Mouse (Mus musculus) embryonic facial prominence, embryonic 11.5 days (tissue): ENCODE results near the gene Rab11fip3. TPM values are rescaled to one million over a fixed set of nuclear protein-coding genes. Genes with fewer than 3 reads are reported as not detected.

ENCODE experiments used
- ATAC-seq: fragments of 200-750 bp; cut with Nextera tagmentation; replicated peaks from 2 replicates; pipeline ENCODE4 v1.8.0; 2017; ENCODE audit warnings: low read depth; ENCODE audit not compliant: insufficient number of reproducible peaks, low FRiP score, low TSS enrichment
- DNase-seq: peaks from one replicate; pipeline ENCODE4 v3.0.0-alpha.2; 2015; ENCODE audit warnings: low spot score
- H3K27ac ChIP-seq: fragments of 300-500 bp; sonication (generic); replicated peaks from 2 replicates; pipeline ENCODE4 v1.5.1; 2014; ENCODE audit warnings: mild to moderate bottlenecking, low read depth, low read length, control low read depth
- H3K27me3 ChIP-seq: fragments of 300-500 bp; sonication (generic); 2 replicates; pipeline ENCODE4 v1.6.1; 2014; ENCODE audit warnings: mild to moderate bottlenecking, low read length, moderate library complexity, mixed read lengths; ENCODE audit not compliant: control insufficient read depth, insufficient read depth
- H3K36me3 ChIP-seq: fragments of 300-500 bp; sonication (generic); replicated peaks from 2 replicates; pipeline ENCODE4 v1.6.1; 2014; ENCODE audit warnings: low read depth, mild to moderate bottlenecking, low read length, moderate library complexity, mixed read lengths; ENCODE audit not compliant: control insufficient read depth, insufficient read depth
- H3K4me1 ChIP-seq: fragments of 300-500 bp; sonication (generic); 2 replicates; pipeline ENCODE4 v1.6.1; 2014; ENCODE audit warnings: low read length, mixed read lengths; ENCODE audit not compliant: control insufficient read depth, insufficient read depth
- H3K4me2 ChIP-seq: fragments of 300-500 bp; sonication (generic); 2 replicates; pipeline ENCODE4 v1.6.1; 2014; ENCODE audit warnings: low read depth, mild to moderate bottlenecking, control low read depth, low read length, moderate library complexity
- H3K4me3 ChIP-seq: fragments of 300-500 bp; sonication (generic); 2 replicates; pipeline ENCODE4 v1.5.1; 2014; ENCODE audit warnings: low read depth, low read length, control low read depth
- H3K9ac ChIP-seq: fragments of 300-500 bp; sonication (generic); replicated peaks from 2 replicates; pipeline ENCODE4 v1.6.1; 2014; ENCODE audit warnings: mild to moderate bottlenecking, control low read depth, low read length
- H3K9me3 ChIP-seq: fragments of 300-500 bp; sonication (generic); replicated peaks from 2 replicates; pipeline ENCODE4 v1.6.1; 2016; ENCODE audit warnings: mild to moderate bottlenecking, low read length, inconsistent platforms, mixed read lengths; ENCODE audit not compliant: control insufficient read depth
- WGBS: fragments of 180-500 bp; shearing (Covaris S2); extraction: QIAGEN DNeasy Blood & Tissue Kit; methylation state at CpG from one replicate; pipeline ENCODE4 v1.1.7; 2014; 5-methylcytosine and 5-hydroxymethylcytosine counted together
- polyA plus RNA-seq: library from polyadenylated mRNA; unstranded; fragments of >200 nt; fragmentation: Nextera tagmentation; extraction: Ambion mirVana; gene quantifications from 2 replicates; pipeline ENCODE4 v1.2.1, GENCODE M21; 2014

The Rab11fip3 gene
- polyA plus RNA-seq, 1 experiment from 2014 or later, result 12.9 TPM

- no peak for DNase-seq
- H3K9ac ChIP-seq, result no peak overlapping the region
- H3K4me1 ChIP-seq, result no peaks in the 10 kb centered on the region
- 92% methylated on average over 7 of the region's 7 CpGs for WGBS
- ATAC-seq, result no peak
- H3K36me3 ChIP-seq, result no peaks in the 10 kb centered on the region
- H3K27me3 ChIP-seq, result no peaks in the 10 kb centered on the region
- H3K9me3 ChIP-seq, result no peaks in the 10 kb centered on the region
- no peak overlapping the region for H3K4me3 ChIP-seq
- no peak overlapping the region for H3K27ac ChIP-seq
- no peak overlapping the region for H3K4me2 ChIP-seq
These were observed 29.1 kb upstream of the Rab11fip3 start for GRCm38 (mm10) chr17:26098461-26098860.

- WGBS, result 4% methylated on average over 47 of the region's 47 CpGs
- no peaks in the 10 kb centered on the region for H3K4me1 ChIP-seq
- ATAC-seq (peak; percentile 53), DNase-seq (peak; percentile 77)
- peak within 1 kb of the TSS; percentile 22; the same call in 1 of the 2 replicates for H3K27ac ChIP-seq
- H3K36me3 ChIP-seq, result no peaks in the 10 kb centered on the region
- peak within 1 kb of the TSS; percentile 48 for H3K4me3 ChIP-seq
- H3K27me3 ChIP-seq, result no peaks in the 10 kb centered on the region
- H3K9ac ChIP-seq, result peak within 1 kb of the TSS; percentile 80
- H3K9me3 ChIP-seq, result no peaks in the 10 kb centered on the region
- H3K4me2 ChIP-seq, result peak within 1 kb of the TSS; percentile 46
These were observed 25.9 kb upstream of the Rab11fip3 start, which contains the start of gene Nme4 for GRCm38 (mm10) chr17:26095121-26095740. Nme4 (minus strand) TSS chr17:26095602.

- no peaks in the 10 kb centered on the region for H3K36me3 ChIP-seq
- peak overlapping the region; percentile 48 for H3K4me3 ChIP-seq
- no peaks in the 10 kb centered on the region for H3K4me1 ChIP-seq
- no peaks in the 10 kb centered on the region for H3K9me3 ChIP-seq
- no peaks in the 10 kb centered on the region for H3K27me3 ChIP-seq
- WGBS, result 21% methylated on average over 9 of the region's 9 CpGs
- ATAC-seq (0 out of 2 replicates have a peak, but pooled peaks have one; percentile 7), DNase-seq (peak; percentile 4)
- no peak overlapping the region for H3K27ac ChIP-seq
- peak overlapping the region; percentile 46 for H3K4me2 ChIP-seq
- H3K9ac ChIP-seq, result peak overlapping the region; percentile 80
These were observed 25.3 kb upstream of the Rab11fip3 start for GRCm38 (mm10) chr17:26094531-26095110.

GRCm38 (mm10) chr17:26089905-26090632 lies 20.7 kb upstream of the Rab11fip3 start, which contains the start of gene Decr2:
Decr2 (minus strand) TSS chr17:26090337.
- Histone ChIP-seq H3K4me2 (peak within 1 kb of the TSS; percentile 70), H3K4me1 (no peaks in the 10 kb centered on the region), H3K27ac (0 out of 2 replicates have a peak within 1 kb of the TSS, but pooled peaks have one; percentile 16), H3K4me3 (peak within 1 kb of the TSS; percentile 43), H3K27me3 (no peaks in the 10 kb centered on the region), H3K9ac (peak within 1 kb of the TSS; percentile 64), H3K36me3 (no peaks in the 10 kb centered on the region), H3K9me3 (no peaks in the 10 kb centered on the region)
- WGBS, result under 1% methylated on average over 32 of the region's 32 CpGs
- ATAC-seq (peak; percentile 87), DNase-seq (peak; percentile 95)

GRCm38 (mm10) chr17:26087059-26087564 lies 17.8 kb upstream of the Rab11fip3 start:
- H3K4me2 ChIP-seq, result no peak overlapping the region
- ATAC-seq (no peak), DNase-seq (no peak)
- no peak overlapping the region for H3K9ac ChIP-seq
- H3K36me3 ChIP-seq, result no peaks in the 10 kb centered on the region
- 85% methylated on average over 9 of the region's 9 CpGs for WGBS
- no peak overlapping the region for H3K4me3 ChIP-seq
- H3K9me3 ChIP-seq, result no peaks in the 10 kb centered on the region
- no peaks in the 10 kb centered on the region for H3K27me3 ChIP-seq
- no peaks in the 10 kb centered on the region for H3K4me1 ChIP-seq
- no peak overlapping the region for H3K27ac ChIP-seq

GRCm38 (mm10) chr17:26080867-26081266 lies 11.5 kb upstream of the Rab11fip3 start:
- Histone ChIP-seq H3K4me2 (no peak overlapping the region), H3K4me1 (no peaks in the 10 kb centered on the region), H3K27ac (no peak overlapping the region), H3K9ac (no peak overlapping the region), H3K36me3 (no peaks in the 10 kb centered on the region), H3K9me3 (no peaks in the 10 kb centered on the region), H3K27me3 (no peaks in the 10 kb centered on the region), H3K4me3 (no peak overlapping the region)
- DNase-seq, result no peak
- WGBS, result 48% methylated on average over 2 of the region's 2 CpGs
- ATAC-seq, result no peak

GRCm38 (mm10) chr17:26078851-26079250 lies 9.5 kb upstream of the Rab11fip3 start:
- Histone ChIP-seq H3K4me2 (no peak overlapping the region), H3K4me3 (no peak overlapping the region), H3K27ac (no peak overlapping the region), H3K9ac (no peak overlapping the region), H3K27me3 (no peaks in the 10 kb centered on the region), H3K9me3 (no peaks in the 10 kb centered on the region), H3K4me1 (no peaks in the 10 kb centered on the region), H3K36me3 (no peaks in the 10 kb centered on the region)
- ATAC-seq (no peak), DNase-seq (no peak)
- WGBS, result 79% methylated on average over 2 of the region's 2 CpGs
